Mouse (Mus musculus): ENCODE measurements around the gene Imp4.

DNA sequence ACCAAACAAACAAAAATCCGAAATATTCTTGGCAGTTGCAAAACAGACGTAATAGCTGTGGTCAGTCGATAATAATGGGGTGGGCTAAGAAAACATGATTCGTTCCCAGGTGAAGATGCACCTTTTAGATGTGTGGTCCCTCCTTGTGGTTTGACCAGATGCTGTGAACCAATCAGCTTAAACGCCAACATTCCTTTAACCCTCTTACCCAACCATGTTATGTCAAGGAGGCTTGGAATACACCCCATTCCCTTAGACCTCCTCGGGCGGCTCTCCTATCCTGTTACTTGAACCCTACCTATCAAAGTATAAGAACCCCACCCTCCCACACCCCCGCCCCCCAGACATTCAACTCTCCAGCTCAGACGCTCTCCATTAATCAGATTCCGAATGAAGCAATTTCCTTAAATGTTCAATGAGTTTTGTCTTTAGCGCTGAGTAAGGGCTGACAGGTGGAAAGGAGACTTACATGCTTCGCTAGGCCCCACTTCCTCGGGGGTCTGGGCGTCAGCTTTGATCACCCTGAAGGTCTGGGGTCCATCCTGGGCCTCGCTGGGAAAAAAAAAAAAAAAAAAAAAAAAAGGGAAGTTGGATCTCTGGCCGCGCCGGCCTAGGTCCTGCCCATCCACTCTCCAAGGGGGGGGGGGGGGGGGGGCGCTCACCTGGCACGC, 1.1 kb upstream of the Imp4 start:
- TF ChIP-seq GATA1 (IDR thresholded peaks at IDR 0.05; ENCODE audit: borderline replicate concordance, low read length) (no peak), FLI1 (IDR thresholded peaks at IDR 0.05; ENCODE audit: low read length) (no peak)
